Mouse (Mus musculus) skeletal muscle tissue, adult 2 months (tissue): ENCODE results near the gene Gm21981.

Experiments used
- DNase-seq: peaks from one replicate; pipeline ENCODE4 v3.0.0-alpha.2; 2012; ENCODE audit warnings: low read depth, low spot score

The Gm21981 gene

GRCm38 (mm10) chr17:47702548-47703345 lies 8.5 kb upstream of the Gm21981 start:
- no peak for DNase-seq

GRCm38 (mm10) chr17:47701793-47702192 lies 7.5 kb upstream of the Gm21981 start:
- DNase-seq, result no peak

- DNase-seq, result no peak
These were observed 4.8 kb upstream of the Gm21981 start for GRCm38 (mm10) chr17:47699055-47699454.

- DNase-seq, result no peak
These were observed 3.9 kb upstream of the Gm21981 start for GRCm38 (mm10) chr17:47698156-47698555.

- no peak for DNase-seq
These were observed 1.1 kb upstream of the Gm21981 start for GRCm38 (mm10) chr17:47695337-47695710.

GRCm38 (mm10) chr17:47694503-47695336 lies 465 bp upstream of the Gm21981 start, which contains the start of gene Prickle4:
Prickle4 (minus strand) TSS chr17:47694736.
- DNase-seq, result peak; percentile 97

GRCm38 (mm10) chr17:47693671-47694441 lies 399 bp downstream of the Gm21981 start:
- DNase-seq, result no peak

- no peak for DNase-seq
These were observed 2.6 kb downstream of the Gm21981 start for GRCm38 (mm10) chr17:47691650-47692049.

GRCm38 (mm10) chr17:47689894-47690293 lies 4.4 kb downstream of the Gm21981 start:
- no peak for DNase-seq

- DNase-seq, result no peak
These were observed 5.4 kb downstream of the Gm21981 start, which contains the start of gene Frs3 for GRCm38 (mm10) chr17:47688608-47689575. Frs3 (plus strand) TSS chr17:47689030.

GRCm38 (mm10) chr17:47688344-47688607 lies 6.0 kb downstream of the Gm21981 start, which contains the start of gene Tomm6:
Tomm6 (minus strand) TSS chr17:47688386.
- DNase-seq, result no peak

GRCm38 (mm10) chr17:47687409-47688343 lies 6.6 kb downstream of the Gm21981 start:
- DNase-seq, result peak; percentile 96

- DNase-seq, result no peak
These were observed 11.4 kb downstream of the Gm21981 start for GRCm38 (mm10) chr17:47682836-47683235.

- no peak for DNase-seq
These were observed 15.6 kb downstream of the Gm21981 start for GRCm38 (mm10) chr17:47678702-47679101.

GRCm38 (mm10) chr17:47678238-47678637 lies 16.0 kb downstream of the Gm21981 start:
- no peak for DNase-seq

- DNase-seq, result no peak
These were observed 17.7 kb downstream of the Gm21981 start for GRCm38 (mm10) chr17:47676581-47676980.

GRCm38 (mm10) chr17:47672311-47673111 lies 21.7 kb downstream of the Gm21981 start:
- peak; percentile 70 for DNase-seq

GRCm38 (mm10) chr17:47671988-47672310 lies 22.3 kb downstream of the Gm21981 start:
- no peak for DNase-seq

GRCm38 (mm10) chr17:47669166-47669565 lies 25.1 kb downstream of the Gm21981 start:
- no peak for DNase-seq
